Mouse (Mus musculus) ES-Bruce4 (cell line): ENCODE measurements around the gene Cntnap2.

Source experiments
- CTCF ChIP-seq: IDR thresholded peaks from one replicate; pipeline ENCODE4 v1.8.1; 2011; ENCODE audit warnings: low read depth, low read length
- EP300 ChIP-seq: IDR thresholded peaks from 2 replicates; pipeline ENCODE4 v1.6.1; 2011; ENCODE audit warnings: low read depth, low read length; ENCODE audit not compliant: insufficient read depth
- POLR2A ChIP-seq: IDR thresholded peaks from one replicate; pipeline ENCODE4 v1.8.1; 2011; ENCODE audit warnings: low read length; ENCODE audit not compliant: insufficient read depth

DNA sequence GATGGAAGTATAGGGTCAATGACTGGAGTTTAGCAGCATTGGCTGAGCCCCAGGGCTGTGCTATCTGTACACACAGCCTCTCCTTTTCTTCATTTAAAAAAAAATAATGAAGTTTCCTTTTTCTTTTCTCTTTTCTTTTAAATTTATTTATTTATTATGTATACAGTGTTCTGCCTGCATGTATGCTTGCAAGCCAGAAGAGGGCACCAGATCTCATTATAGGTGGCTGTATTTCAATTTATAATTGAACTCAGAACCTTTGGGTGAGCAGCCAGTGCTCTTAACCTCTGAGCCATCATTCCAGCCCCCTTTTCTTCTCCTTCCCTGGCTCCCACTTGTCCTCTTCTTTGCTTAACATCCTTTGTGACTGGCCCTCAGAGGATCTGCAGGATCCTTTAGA, 1807.2 kb downstream of the Cntnap2 start:
- no peak for TF ChIP-seq POLR2A
- TF ChIP-seq CTCF: no peak
- TF ChIP-seq EP300: no peak
